Mouse (Mus musculus): ENCODE measurements around the gene Arap2. TPM values are rescaled to one million over a fixed set of nuclear protein-coding genes. Genes with fewer than 3 reads are reported as not detected.
"Not testable (repeated sequence)": the region's sequence is repeated elsewhere in the genome, so short reads cannot be mapped to it uniquely, and the experiment has no call there.

Arap2 gene
- total and polyA plus RNA-seq, 2 experiments from 2014 or later, result 14.2 to 14.3 TPM

DNA sequence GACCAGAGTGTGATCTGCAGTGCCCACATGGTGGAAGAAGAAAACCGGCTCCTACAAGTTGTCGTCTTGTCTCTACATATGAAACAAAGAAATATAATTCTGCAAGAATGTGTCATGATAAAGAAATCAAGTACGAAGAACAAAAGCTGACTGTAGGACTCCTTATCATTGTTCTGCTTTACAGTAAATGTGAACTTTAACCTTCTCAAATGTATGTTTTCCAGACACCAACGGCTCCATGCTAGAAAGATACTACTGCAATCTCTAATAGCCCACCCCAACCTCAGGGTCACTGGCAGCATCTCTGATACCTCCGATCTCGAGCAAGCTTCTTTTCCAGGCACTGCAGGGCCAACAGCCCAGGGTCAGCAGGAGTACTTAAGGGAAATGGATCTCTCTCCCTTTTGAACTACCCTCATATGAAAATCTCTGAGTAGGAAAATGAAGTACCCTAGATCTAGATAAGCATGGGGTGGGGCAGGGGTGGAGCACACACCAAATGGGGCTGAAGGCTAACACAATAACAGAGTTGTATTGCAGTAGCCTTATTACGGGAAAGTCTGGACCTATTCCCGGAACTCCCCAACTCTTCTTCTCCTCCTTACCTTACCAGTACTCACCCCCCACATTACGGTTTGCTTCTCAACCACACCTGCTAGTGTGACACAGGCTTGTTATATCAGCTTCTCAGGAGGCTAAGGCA, 22.6 kb downstream of the Arap2 start:
- TF ChIP-seq CTCF (IDR thresholded peaks at IDR 0.05; ENCODE audit: low read depth), result no peak
- no peak for DNase-seq (ENCODE audit: low spot score)
- H3K4me3 ChIP-seq (ENCODE audit: low read length), result no peak overlapping the region
- H3K27me3 ChIP-seq (ENCODE audit: insufficient read depth, low read length), result no peaks in the 10 kb centered on the region
- no peak overlapping the region for H3K27ac ChIP-seq
- 87% methylated on average over 9 of the region's 9 CpGs for WGBS
- H3K36me3 ChIP-seq (ENCODE audit: insufficient read depth, low read length), result no peaks in the 10 kb centered on the region
- H3K9me3 ChIP-seq (ENCODE audit: low read length), result no peaks in the 10 kb centered on the region
- no peak overlapping the region for H3K4me2 ChIP-seq (ENCODE audit: low read depth, low read length)
- no peaks in the 10 kb centered on the region for H3K4me1 ChIP-seq (ENCODE audit: insufficient read depth, low read length)
- H3K9ac ChIP-seq (replicated peaks; ENCODE audit: low read length), result no peak overlapping the region
- ATAC-seq, result no peak

DNA sequence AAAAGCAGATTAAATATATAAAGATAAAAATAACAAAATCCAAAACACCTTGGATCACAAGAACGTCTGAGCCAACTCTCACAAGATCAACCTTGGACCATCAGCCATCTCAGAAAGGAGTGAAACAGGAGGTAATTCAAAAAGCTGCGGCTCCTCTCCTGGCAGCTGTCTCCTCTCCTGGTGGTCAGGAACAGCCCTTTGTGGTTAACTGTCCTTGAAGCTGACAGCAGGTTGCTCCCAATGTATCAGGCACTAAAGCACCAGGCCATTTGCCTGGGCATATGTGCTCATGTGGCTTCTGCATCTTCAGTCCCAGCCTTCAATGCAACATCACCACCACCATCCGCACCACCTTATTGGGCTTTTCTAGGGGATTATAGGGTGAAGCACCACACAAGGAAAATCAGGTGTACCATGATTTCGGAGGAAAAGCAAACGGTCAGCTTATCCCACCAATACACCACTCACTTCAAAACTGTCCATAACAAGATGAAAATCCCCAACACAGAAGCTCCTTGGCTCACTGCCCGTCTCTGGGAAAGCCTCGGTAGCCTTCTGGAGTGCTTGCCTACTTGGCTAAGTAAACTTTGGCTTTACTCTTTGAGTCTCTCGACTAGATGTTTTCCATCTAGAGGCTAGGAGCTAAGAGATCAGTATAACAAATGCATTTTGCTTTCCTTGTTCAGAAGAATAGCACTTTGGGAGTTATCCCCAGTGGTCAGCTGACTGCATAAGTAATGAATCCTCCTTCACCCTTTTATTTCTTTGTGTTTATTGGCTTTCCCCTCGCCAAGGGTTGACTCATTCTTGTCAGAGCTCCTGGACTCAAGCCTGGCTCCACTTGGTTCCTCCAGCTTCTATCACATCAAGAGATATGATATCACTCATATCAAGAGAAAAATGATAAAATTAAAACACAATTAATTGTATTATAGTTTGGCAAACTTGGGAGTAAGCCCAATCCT, 26.2 kb downstream of the Arap2 start:
- ATAC-seq, result no peak
- peak; percentile 11 for DNase-seq (ENCODE audit: low spot score)
- no peak overlapping the region for H3K4me2 ChIP-seq (ENCODE audit: low read depth, low read length)
- TF ChIP-seq CTCF (IDR thresholded peaks at IDR 0.05; ENCODE audit: low read depth), result no peak
- no peak overlapping the region for H3K4me3 ChIP-seq (ENCODE audit: low read length)
- no peaks in the 10 kb centered on the region for H3K36me3 ChIP-seq (ENCODE audit: insufficient read depth, low read length)
- no peak overlapping the region for H3K27ac ChIP-seq
- H3K9me3 ChIP-seq (ENCODE audit: low read length), result no peaks in the 10 kb centered on the region
- no peaks in the 10 kb centered on the region for H3K27me3 ChIP-seq (ENCODE audit: insufficient read depth, low read length)
- H3K9ac ChIP-seq (replicated peaks; ENCODE audit: low read length), result no peak overlapping the region
- no peaks in the 10 kb centered on the region for H3K4me1 ChIP-seq (ENCODE audit: insufficient read depth, low read length)
- 73% methylated on average over 9 of the region's 9 CpGs for WGBS

DNA sequence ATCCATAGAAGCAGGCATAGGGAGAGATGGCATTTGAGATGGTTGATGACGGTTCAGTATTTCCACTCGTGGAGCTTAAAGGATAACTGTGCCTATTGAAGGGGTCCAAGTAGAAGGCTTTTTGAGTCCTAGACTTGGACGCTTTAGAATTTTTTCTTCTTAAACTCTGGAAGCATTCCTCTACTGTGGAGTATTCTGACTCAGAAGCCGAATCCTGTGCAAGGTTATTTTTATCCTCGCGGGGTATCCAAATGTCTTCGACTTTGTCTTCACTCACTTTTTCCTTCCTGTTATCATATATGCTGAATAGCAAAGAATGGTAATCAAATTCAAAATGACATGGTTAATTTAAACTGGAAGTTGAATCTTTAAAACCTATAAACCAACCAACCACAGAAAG, 35.4 kb downstream of the Arap2 start:
- not testable (repeated sequence) for DNase-seq (ENCODE audit: low spot score); H3K27me3 ChIP-seq (ENCODE audit: insufficient read depth, low read length); H3K9me3 ChIP-seq (ENCODE audit: low read length); H3K4me3 ChIP-seq (ENCODE audit: low read length); H3K4me2 ChIP-seq (ENCODE audit: low read depth, low read length); H3K4me1 ChIP-seq (ENCODE audit: insufficient read depth, low read length); H3K9ac ChIP-seq (replicated peaks; ENCODE audit: low read length); H3K36me3 ChIP-seq (ENCODE audit: insufficient read depth, low read length); ATAC-seq; H3K27ac ChIP-seq
- WGBS, result 95% methylated on average over 7 of the region's 7 CpGs

DNA sequence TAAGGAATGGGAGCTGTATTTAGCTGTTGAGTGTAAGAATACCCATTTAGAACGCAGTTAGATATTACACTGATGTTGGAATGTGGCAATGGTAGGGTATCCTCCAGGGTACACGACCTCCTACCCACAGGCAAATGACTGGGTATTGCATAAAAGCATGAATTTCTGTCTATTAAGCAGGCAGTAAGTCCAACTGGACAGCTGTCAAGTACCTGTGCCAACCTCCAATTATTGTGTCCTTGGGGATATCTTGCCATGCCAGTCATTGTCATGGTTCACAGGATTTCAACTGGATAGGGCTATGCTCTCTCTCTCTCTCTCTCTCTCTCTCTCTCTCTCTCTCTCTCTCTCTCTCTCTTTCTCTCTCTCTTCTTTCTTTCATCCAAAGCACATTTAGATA, 40.4 kb downstream of the Arap2 start:
- Histone ChIP-seq H3K9ac (replicated peaks; ENCODE audit: low read length) (no peak overlapping the region), H3K27ac (no peak overlapping the region), H3K27me3 (ENCODE audit: insufficient read depth, low read length) (no peaks in the 10 kb centered on the region), H3K4me1 (ENCODE audit: insufficient read depth, low read length) (no peaks in the 10 kb centered on the region), H3K4me3 (ENCODE audit: low read length) (no peak overlapping the region), H3K9me3 (ENCODE audit: low read length) (no peaks in the 10 kb centered on the region), H3K4me2 (ENCODE audit: low read depth, low read length) (no peak overlapping the region), H3K36me3 (ENCODE audit: insufficient read depth, low read length) (no peaks in the 10 kb centered on the region)
- DNase-seq (ENCODE audit: low spot score), result peak; percentile 27
- WGBS, result 71% methylated on average over 2 of the region's 2 CpGs
- no peak for TF ChIP-seq CTCF (IDR thresholded peaks at IDR 0.05; ENCODE audit: low read depth)
- no peak for ATAC-seq

DNA sequence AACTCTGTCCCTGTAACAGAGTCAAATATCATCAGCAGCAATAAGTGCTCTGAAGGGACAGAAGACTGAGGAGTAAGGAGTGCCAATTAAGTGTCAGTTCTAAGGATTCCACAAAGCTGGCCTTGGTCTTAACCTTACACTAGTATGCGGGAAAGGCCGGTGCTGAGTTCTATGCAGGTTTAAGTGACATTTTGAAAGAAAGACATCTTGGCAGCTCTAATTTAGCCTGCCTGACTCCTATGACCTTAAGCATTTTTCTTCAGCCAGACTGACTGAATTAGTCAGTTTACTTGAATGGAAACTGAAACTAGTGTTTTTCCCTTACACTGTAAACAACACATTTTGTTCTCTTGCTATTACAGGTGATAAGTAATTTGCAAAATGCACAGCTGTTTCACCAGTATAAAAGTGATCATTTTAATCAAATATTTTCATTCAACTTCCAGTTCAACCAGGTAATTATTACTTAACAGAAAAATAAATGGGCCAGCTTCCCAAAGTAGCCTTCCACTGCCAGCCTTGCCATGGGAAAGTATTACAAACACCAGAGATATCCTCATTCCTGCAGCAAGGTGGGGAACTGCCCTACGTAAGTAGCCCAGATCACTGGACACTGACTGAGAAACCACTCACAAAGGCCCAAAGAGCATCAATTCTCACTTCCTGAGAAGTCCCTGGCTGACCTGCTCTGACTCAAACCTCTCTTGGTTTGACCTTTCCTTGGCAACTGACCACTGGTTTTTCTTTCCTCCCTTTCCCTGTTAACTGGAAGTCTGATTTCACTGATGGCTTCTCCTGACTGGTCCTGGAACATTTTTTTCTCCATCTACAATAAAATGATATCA, 42.5 kb downstream of the Arap2 start:
- Histone ChIP-seq H3K4me1 (ENCODE audit: insufficient read depth, low read length) (no peaks in the 10 kb centered on the region), H3K4me3 (ENCODE audit: low read length) (no peak overlapping the region), H3K9me3 (ENCODE audit: low read length) (no peaks in the 10 kb centered on the region), H3K9ac (replicated peaks; ENCODE audit: low read length) (no peak overlapping the region), H3K4me2 (ENCODE audit: low read depth, low read length) (no peak overlapping the region), H3K27ac (no peak overlapping the region), H3K27me3 (ENCODE audit: insufficient read depth, low read length) (no peaks in the 10 kb centered on the region), H3K36me3 (ENCODE audit: insufficient read depth, low read length) (no peaks in the 10 kb centered on the region)
- DNase-seq (ENCODE audit: low spot score) (no peak), ATAC-seq (no peak)
- no peak for TF ChIP-seq CTCF (IDR thresholded peaks at IDR 0.05; ENCODE audit: low read depth)
- WGBS, result 64% methylated on average over 3 of the region's 3 CpGs

DNA sequence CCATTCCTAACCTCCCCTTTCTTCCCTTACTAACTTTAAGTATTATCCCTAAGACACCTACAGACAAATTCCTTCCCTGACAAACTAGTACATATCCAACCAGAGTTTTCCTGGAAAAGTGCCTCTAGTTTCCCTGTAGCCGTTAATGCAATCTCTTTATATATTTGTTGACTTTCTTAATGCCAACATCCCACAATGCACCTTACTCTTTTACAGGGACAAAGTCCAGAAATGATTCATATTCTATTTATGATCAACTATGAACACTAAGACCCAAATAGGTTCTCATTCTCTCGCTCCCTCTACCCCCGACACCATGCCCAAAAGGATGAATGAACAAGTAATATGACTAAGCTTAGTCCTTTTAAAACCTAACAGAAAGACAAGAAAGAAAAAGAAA, 49.5 kb downstream of the Arap2 start:
- 92% methylated on average over 3 of the region's 3 CpGs for WGBS
- Histone ChIP-seq H3K27me3 (ENCODE audit: insufficient read depth, low read length) (no peaks in the 10 kb centered on the region), H3K9ac (replicated peaks; ENCODE audit: low read length) (no peak overlapping the region), H3K27ac (no peak overlapping the region), H3K4me1 (ENCODE audit: insufficient read depth, low read length) (no peaks in the 10 kb centered on the region), H3K9me3 (ENCODE audit: low read length) (no peaks in the 10 kb centered on the region), H3K36me3 (ENCODE audit: insufficient read depth, low read length) (no peaks in the 10 kb centered on the region), H3K4me2 (ENCODE audit: low read depth, low read length) (no peak overlapping the region), H3K4me3 (ENCODE audit: low read length) (no peak overlapping the region)
- DNase-seq (ENCODE audit: low spot score) (no peak), ATAC-seq (no peak)
- TF ChIP-seq CTCF (IDR thresholded peaks at IDR 0.05; ENCODE audit: low read depth), result no peak

All from hindbrain, postnatal 0 days (tissue).